In the genomic region with DNA sequence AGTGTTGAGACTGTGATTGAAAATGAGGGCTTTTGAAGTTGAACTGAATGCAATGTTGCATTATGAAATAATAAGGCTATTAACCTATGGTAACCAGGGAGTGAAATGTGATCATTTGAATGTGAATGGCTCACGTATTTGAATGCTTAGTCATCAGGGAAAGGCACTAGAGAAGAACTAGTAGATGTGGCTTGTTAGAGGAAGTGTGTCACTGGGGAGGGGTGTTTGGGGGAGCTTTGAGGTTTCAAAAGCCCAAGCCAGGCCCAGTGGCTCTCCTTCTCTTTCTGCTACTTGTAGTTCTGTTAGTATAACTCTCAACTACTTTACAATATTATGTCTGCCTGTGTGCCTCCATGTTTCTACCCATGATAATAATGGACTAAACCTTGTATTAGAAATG, we compare ENCODE assay signal across 19 mouse cellular contexts.
DNase-seq lines count a peak whose midpoint lies in the region; ATAC-seq lines count a peak whose summit lies in the region.
"Had no signal": no experiment of that assay in that cellular context is flagged by ENCODE, and none has a peak within 500 bp of the region (broad histone marks: within the 10 kb centered on the region; RNA-seq: fewer than 3 reads in every experiment).

No protein-coding gene starts in this region.

- peak; percentile 16 for DNase-seq in 416B (ENCODE audit: low read depth)
- peak; percentile 52 for DNase-seq in Muller cell, postnatal 12 days (ENCODE audit: inconsistent ontology term)
- DNase-seq in lung, postnatal 4 days: no peak
- no peak for DNase-seq in adrenal gland, postnatal 14 days
- DNase-seq: adrenal gland, postnatal 10 days; cerebellum, adult 11 months; cerebellum, adult 2 months; cerebellum, adult 9-11 months; cerebellum, postnatal 25 days; gastrocnemius, postnatal 25 days; heart, adult 18-20 months; heart, postnatal 10 days; heart, postnatal 36 days had no signal

- ATAC-seq in megakaryocyte progenitor cell, adult 5-6 weeks (replicated peaks; ENCODE audit: poor library complexity): 0 out of 2 replicates have a peak, but pooled peaks have one; percentile 23
- ATAC-seq in monocyte, adult 5-6 weeks (replicated peaks; ENCODE audit: insufficient number of reproducible peaks, low FRiP score, low TSS enrichment, poor library complexity, severe bottlenecking): no peak
- ATAC-seq: activated CD4-positive, CD25-positive, alpha-beta regulatory T cell, adult 4 months; forebrain, embryonic 15.5 days; hindbrain, embryonic 16.5 days; intestine, embryonic 15.5 days had no signal

Comparison
In these comparisons a context has a peak if more than half of its experiments do, and no peak if none do; other contexts are left out.
1. DNase-seq: peak in 416B (single experiment) and Muller cell, postnatal 12 days (single experiment); none in lung, postnatal 4 days (0 of 2) and adrenal gland, postnatal 14 days (single experiment).